Mouse (Mus musculus) stomach, postnatal 0 days (tissue): ENCODE measurements at regions not wholly inside any gene's neighbourhood (a gene's known extent, or its start where the extent isn't known, plus 50 kb on each side); places are given as distances from the start of the nearest gene placed in this dataset.

Experiments used
- ATAC-seq: fragments of 200-750 bp; cut with Nextera tagmentation; 2 replicates; pipeline ENCODE4 v1.8.0; 2017; ENCODE audit not compliant: low FRiP score, low TSS enrichment
- DNase-seq: peaks from one replicate; pipeline ENCODE4 v3.0.0-alpha.2; 2016; ENCODE audit warnings: low spot score
- H3K27ac ChIP-seq: fragments of 300-500 bp; sonication (generic); replicated peaks from 2 replicates; pipeline ENCODE4 v1.5.1; 2014; ENCODE audit warnings: mild to moderate bottlenecking, control low read depth
- H3K27me3 ChIP-seq: fragments of 300-500 bp; sonication (generic); 2 replicates; pipeline ENCODE4 v1.6.1; 2014; ENCODE audit warnings: low read length; ENCODE audit not compliant: control insufficient read depth, insufficient read depth
- H3K36me3 ChIP-seq: fragments of 300-500 bp; sonication (generic); 2 replicates; pipeline ENCODE4 v1.6.1; 2014; ENCODE audit warnings: low read length, mixed read lengths; ENCODE audit not compliant: control insufficient read depth, insufficient read depth
- H3K4me1 ChIP-seq: fragments of 300-500 bp; sonication (generic); replicated peaks from 2 replicates; pipeline ENCODE4 v1.6.1; 2014; ENCODE audit warnings: antibody characterized with exemption; ENCODE audit not compliant: control insufficient read depth, insufficient read depth
- H3K4me2 ChIP-seq: fragments of 300-500 bp; sonication (generic); replicated peaks from 2 replicates; pipeline ENCODE4 v1.6.1; 2014; ENCODE audit warnings: low read depth, mild to moderate bottlenecking, control low read depth, moderate library complexity
- H3K4me3 ChIP-seq: fragments of 300-500 bp; sonication (generic); 2 replicates; pipeline ENCODE4 v1.5.1; 2014; ENCODE audit warnings: low read depth, low read length, control low read depth
- H3K9ac ChIP-seq: fragments of 300-500 bp; sonication (generic); 2 replicates; pipeline ENCODE4 v1.6.1; 2014; ENCODE audit warnings: mild to moderate bottlenecking, low read length, control low read depth, mixed read lengths
- H3K9me3 ChIP-seq: fragments of 300-500 bp; sonication (generic); 2 replicates; pipeline ENCODE4 v1.6.1; 2016; ENCODE audit warnings: low read length; ENCODE audit not compliant: control insufficient read depth
- CTCF ChIP-seq: IDR thresholded peaks from 2 replicates; pipeline ENCODE4 v1.5.1; 2016; ENCODE audit warnings: antibody characterized with exemption, low read depth, mild to moderate bottlenecking, moderate library complexity
- EP300 ChIP-seq: optimal IDR thresholded peaks from 2 replicates; pipeline ENCODE3; 2016; ENCODE audit warnings: antibody characterized with exemption
- WGBS: fragments of 180-500 bp; shearing (Covaris S2); extraction: QIAGEN DNeasy Blood & Tissue Kit; methylation state at CpG from one replicate; pipeline ENCODE4 v1.1.7; 2014; 5-methylcytosine and 5-hydroxymethylcytosine counted together

DNA sequence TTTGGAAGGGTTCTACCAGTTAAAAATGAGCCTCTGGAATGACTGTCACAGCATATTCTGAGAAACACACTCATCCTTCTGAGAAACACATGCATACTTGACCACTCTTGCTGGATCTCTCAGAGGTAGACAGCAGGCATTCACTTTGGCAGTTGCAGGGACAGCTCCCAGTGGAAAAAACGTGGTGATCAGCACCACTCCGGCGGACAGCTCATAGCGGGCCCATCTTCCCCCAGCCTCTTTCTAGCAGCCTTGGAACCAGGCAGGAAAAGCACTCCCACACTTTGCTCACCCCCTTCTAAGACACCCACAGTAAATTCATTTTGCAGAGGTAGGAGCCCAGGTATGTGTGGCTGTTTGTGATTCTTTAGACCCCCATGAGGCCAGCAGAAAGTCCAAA lies 442.7 kb downstream of the Prss52 start:
- Histone ChIP-seq H3K36me3 (no peaks in the 10 kb centered on the region), H3K4me1 (no peaks in the 10 kb centered on the region), H3K4me3 (no peak overlapping the region), H3K4me2 (no peak overlapping the region), H3K9me3 (no peaks in the 10 kb centered on the region), H3K27me3 (no peaks in the 10 kb centered on the region), H3K9ac (no peak overlapping the region), H3K27ac (no peak overlapping the region)
- TF ChIP-seq CTCF = no peak
- no peak for TF ChIP-seq EP300
- DNase-seq (peak; percentile 76), ATAC-seq (no peak)
- WGBS = 3% methylated on average over 4 of the region's 4 CpGs

DNA sequence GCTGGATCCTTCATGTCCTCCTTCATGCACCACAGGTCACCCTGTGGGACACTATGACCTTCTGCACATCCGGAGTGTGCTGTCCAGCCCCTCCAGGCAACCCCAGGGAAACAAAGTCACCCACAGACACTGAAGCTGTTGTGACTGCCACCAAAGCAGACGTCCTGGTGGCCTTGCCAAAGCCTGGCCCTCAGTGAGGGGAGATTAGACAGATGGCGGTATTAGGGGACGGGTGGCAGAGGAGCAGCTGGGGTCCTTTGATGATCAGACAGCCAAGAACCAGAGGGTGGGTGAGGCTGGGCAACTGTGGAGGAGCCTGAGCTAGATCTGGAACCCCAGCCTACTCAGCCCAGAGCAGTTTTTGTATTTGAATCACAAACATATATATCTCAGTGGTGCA lies 448.9 kb downstream of the Prss52 start:
- no peaks in the 10 kb centered on the region for H3K36me3 ChIP-seq
- DNase-seq (no peak), ATAC-seq (no peak)
- no peak overlapping the region for H3K4me2 ChIP-seq
- no peak overlapping the region for H3K4me3 ChIP-seq
- no peak overlapping the region for H3K9ac ChIP-seq
- no peaks in the 10 kb centered on the region for H3K4me1 ChIP-seq
- H3K27ac ChIP-seq = no peak overlapping the region
- TF ChIP-seq EP300 (no peak), CTCF (no peak)
- H3K27me3 ChIP-seq = no peaks in the 10 kb centered on the region
- 64% methylated on average over 4 of the region's 4 CpGs for WGBS
- no peaks in the 10 kb centered on the region for H3K9me3 ChIP-seq

DNA sequence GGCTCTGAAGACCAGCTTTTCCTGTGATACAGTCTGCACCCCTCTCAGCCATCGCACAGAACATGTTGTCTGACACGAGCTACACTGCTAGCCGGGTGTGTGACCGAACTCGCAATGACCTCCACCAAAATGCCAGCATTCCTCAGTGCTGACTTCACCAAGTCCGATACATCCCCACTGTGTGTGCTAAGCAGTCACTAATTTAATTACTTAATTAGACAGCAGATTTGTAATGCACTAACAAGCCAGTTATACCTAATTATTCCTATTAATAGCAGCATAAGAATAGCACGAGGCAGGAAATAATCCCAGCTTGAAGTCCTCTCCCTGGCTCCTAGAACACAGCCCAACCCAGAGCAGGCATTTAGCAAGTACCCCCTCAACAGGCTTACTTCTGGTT lies 452.0 kb downstream of the Prss52 start:
- no peak for DNase-seq
- H3K4me2 ChIP-seq = no peak overlapping the region
- H3K27ac ChIP-seq = no peak overlapping the region
- H3K27me3 ChIP-seq = no peaks in the 10 kb centered on the region
- TF ChIP-seq EP300 = no peak
- TF ChIP-seq CTCF = no peak
- H3K4me3 ChIP-seq = no peak overlapping the region
- no peaks in the 10 kb centered on the region for H3K36me3 ChIP-seq
- no peaks in the 10 kb centered on the region for H3K4me1 ChIP-seq
- 82% methylated on average over 7 of the region's 7 CpGs for WGBS
- no peaks in the 10 kb centered on the region for H3K9me3 ChIP-seq
- H3K9ac ChIP-seq = no peak overlapping the region
- no peak for ATAC-seq

DNA sequence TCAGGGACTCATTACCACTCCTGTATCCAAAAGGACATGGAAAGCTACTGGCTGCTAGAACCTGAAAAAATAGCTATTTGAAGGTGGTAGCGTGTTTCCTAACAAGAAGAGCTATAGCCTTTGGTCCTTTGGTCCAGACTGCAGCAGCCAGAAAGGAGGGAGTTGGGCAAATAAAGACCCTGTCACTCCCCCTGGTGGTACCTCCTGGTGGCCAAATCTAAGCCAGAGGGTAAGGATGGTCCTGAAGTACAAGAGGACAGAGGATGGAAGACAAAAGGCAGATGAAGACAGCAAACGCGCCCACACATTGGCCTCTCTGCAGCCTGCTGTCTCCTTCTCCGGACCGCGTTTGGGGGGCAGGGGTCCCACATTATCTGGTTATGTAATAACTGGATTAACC lies 453.4 kb downstream of the Prss52 start:
- no peak for DNase-seq
- no peaks in the 10 kb centered on the region for H3K9me3 ChIP-seq
- no peak overlapping the region for H3K4me3 ChIP-seq
- no peak overlapping the region for H3K4me2 ChIP-seq
- H3K4me1 ChIP-seq = no peaks in the 10 kb centered on the region
- no peak for ATAC-seq
- no peaks in the 10 kb centered on the region for H3K27me3 ChIP-seq
- H3K27ac ChIP-seq = no peak overlapping the region
- H3K36me3 ChIP-seq = no peaks in the 10 kb centered on the region
- TF ChIP-seq EP300 (no peak), CTCF (peak; percentile 32)
- H3K9ac ChIP-seq = no peak overlapping the region
- WGBS = 65% methylated on average over 6 of the region's 6 CpGs

DNA sequence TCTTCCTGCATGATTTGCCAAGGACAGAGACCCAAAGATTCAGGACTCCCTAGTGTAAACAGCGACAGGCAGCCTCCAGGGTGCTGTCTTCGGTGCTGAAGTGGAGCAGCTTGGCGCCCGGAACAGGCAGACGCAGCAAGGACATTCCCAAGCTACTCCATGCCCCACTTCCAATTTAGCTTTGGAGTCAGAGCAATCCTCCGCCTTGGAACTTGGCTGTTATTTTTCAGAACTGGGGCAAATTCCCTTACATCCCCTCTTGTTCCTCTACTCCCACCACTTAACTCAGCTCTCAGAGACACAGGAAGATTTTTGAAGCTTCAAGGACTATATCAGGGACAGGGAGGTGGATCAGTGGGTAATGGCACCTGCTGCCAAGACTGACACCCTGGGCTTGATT lies 464.6 kb downstream of the Prss52 start:
- TF ChIP-seq CTCF (no peak), EP300 (no peak)
- no peaks in the 10 kb centered on the region for H3K9me3 ChIP-seq
- H3K9ac ChIP-seq = no peak overlapping the region
- DNase-seq (peak; percentile 60), ATAC-seq (no peak)
- H3K4me2 ChIP-seq = no peak overlapping the region
- no peak overlapping the region for H3K4me3 ChIP-seq
- H3K36me3 ChIP-seq = no peaks in the 10 kb centered on the region
- 9% methylated on average over 6 of the region's 6 CpGs for WGBS
- H3K27ac ChIP-seq = no peak overlapping the region
- no peaks in the 10 kb centered on the region for H3K27me3 ChIP-seq
- H3K4me1 ChIP-seq = no peaks in the 10 kb centered on the region

DNA sequence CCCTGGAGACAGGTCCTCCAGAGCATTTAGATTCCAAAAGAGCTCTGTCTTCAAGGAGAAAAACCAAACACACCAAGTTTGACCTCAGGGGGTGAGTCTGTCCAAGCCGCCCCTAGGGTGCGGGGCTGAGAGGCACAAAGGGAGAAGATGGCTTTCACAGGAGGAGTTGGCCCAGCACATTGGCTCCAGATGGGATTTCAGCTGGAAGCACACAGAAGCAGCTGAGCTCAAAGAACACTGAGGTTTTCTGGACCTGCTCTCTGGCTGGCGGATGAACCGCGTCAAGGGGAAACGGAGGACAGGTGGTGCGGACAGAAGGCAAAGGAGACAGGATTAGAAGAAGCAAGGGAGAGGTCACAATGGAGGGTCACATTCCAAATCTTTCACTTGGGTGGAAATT lies 466.9 kb downstream of the Prss52 start:
- no peaks in the 10 kb centered on the region for H3K36me3 ChIP-seq
- ATAC-seq (no peak), DNase-seq (no peak)
- H3K9me3 ChIP-seq = no peaks in the 10 kb centered on the region
- no peak overlapping the region for H3K9ac ChIP-seq
- no peaks in the 10 kb centered on the region for H3K27me3 ChIP-seq
- 76% methylated on average over 7 of the region's 7 CpGs for WGBS
- TF ChIP-seq EP300 (no peak), CTCF (no peak)
- H3K27ac ChIP-seq = no peak overlapping the region
- no peak overlapping the region for H3K4me2 ChIP-seq
- H3K4me3 ChIP-seq = no peak overlapping the region
- no peaks in the 10 kb centered on the region for H3K4me1 ChIP-seq
